Mouse (Mus musculus) midbrain, embryonic 15.5 days (tissue): ENCODE data around the gene Nin. TPM values are rescaled to one million over a fixed set of nuclear protein-coding genes. Genes with fewer than 3 reads are reported as not detected.

Experiments used
- ATAC-seq: fragments of 200-750 bp; cut with Nextera tagmentation; replicated peaks from 2 replicates; pipeline ENCODE4 v1.8.0; 2017; ENCODE audit warnings: moderate TSS enrichment
- H3K27ac ChIP-seq: fragments of 300-500 bp; sonication (generic); 2 replicates; pipeline ENCODE4 v1.5.1; 2015; ENCODE audit warnings: mild to moderate bottlenecking, inconsistent platforms
- H3K27me3 ChIP-seq: fragments of 300-500 bp; sonication (generic); replicated peaks from 2 replicates; pipeline ENCODE4 v1.6.1; 2015; ENCODE audit warnings: inconsistent platforms
- H3K36me3 ChIP-seq: fragments of 300-500 bp; sonication (generic); replicated peaks from 2 replicates; pipeline ENCODE4 v1.6.1; 2015; ENCODE audit warnings: inconsistent platforms
- H3K4me1 ChIP-seq: fragments of 300-500 bp; sonication (generic); 2 replicates; pipeline ENCODE4 v1.6.1; 2015; ENCODE audit warnings: inconsistent platforms
- H3K4me2 ChIP-seq: fragments of 300-500 bp; sonication (generic); 2 replicates; pipeline ENCODE4 v1.6.1; 2015; ENCODE audit warnings: inconsistent platforms, mild to moderate bottlenecking, moderate library complexity
- H3K4me3 ChIP-seq: fragments of 300-500 bp; sonication (generic); 2 replicates; pipeline ENCODE4 v1.5.1; 2015; ENCODE audit warnings: mild to moderate bottlenecking, inconsistent platforms
- H3K9ac ChIP-seq: fragments of 300-500 bp; sonication (generic); 2 replicates; pipeline ENCODE4 v1.6.1; 2015; ENCODE audit warnings: mild to moderate bottlenecking, inconsistent platforms
- H3K9me3 ChIP-seq: fragments of 300-500 bp; sonication (generic); 2 replicates; pipeline ENCODE4 v1.6.1; 2016; ENCODE audit warnings: inconsistent platforms
- WGBS: fragments of 180-500 bp; shearing (Covaris S2); methylation state at CpG from one replicate; pipeline ENCODE4 v1.1.7; 2015; ENCODE audit warnings: mixed read lengths; 5-methylcytosine and 5-hydroxymethylcytosine counted together
- polyA plus RNA-seq: library from polyadenylated mRNA; unstranded; fragments of >200 nt; fragmentation: Nextera tagmentation; extraction: Ambion mirVana; gene quantifications from 2 replicates; pipeline ENCODE4 v1.2.1, GENCODE M21; 2015

Gene Nin
- polyA plus RNA-seq, 1 experiment from 2014 or later, result 15.9 TPM

GRCm38 (mm10) chr12:70036722-70037305 is 76.7 kb downstream of the Nin start:
- Histone ChIP-seq H3K4me2 (no peak overlapping the region), H3K27ac (no peak overlapping the region), H3K36me3 (peaks cover 25% of the 10 kb centered on the region), H3K27me3 (no peaks in the 10 kb centered on the region), H3K4me1 (no peaks in the 10 kb centered on the region), H3K9me3 (no peaks in the 10 kb centered on the region), H3K4me3 (no peak overlapping the region), H3K9ac (no peak overlapping the region)
- ATAC-seq, result no peak
- WGBS, result 91% methylated on average over 19 of the region's 19 CpGs

GRCm38 (mm10) chr12:70026233-70026632 is 87.3 kb downstream of the Nin start:
- Histone ChIP-seq H3K4me3 (no peak overlapping the region), H3K4me2 (no peak overlapping the region), H3K9ac (no peak overlapping the region), H3K36me3 (peaks cover 29% of the 10 kb centered on the region; the same call in 1 of the 2 replicates), H3K27ac (no peak overlapping the region), H3K4me1 (no peaks in the 10 kb centered on the region), H3K27me3 (no peaks in the 10 kb centered on the region), H3K9me3 (no peaks in the 10 kb centered on the region)
- ATAC-seq, result no peak

- ATAC-seq, result no peak
- Histone ChIP-seq H3K27ac (no peak overlapping the region), H3K4me3 (no peak overlapping the region), H3K4me1 (no peaks in the 10 kb centered on the region), H3K36me3 (peaks cover 29% of the 10 kb centered on the region; the same call in 1 of the 2 replicates), H3K9ac (no peak overlapping the region), H3K4me2 (no peak overlapping the region), H3K9me3 (no peaks in the 10 kb centered on the region), H3K27me3 (no peaks in the 10 kb centered on the region)
- WGBS, result 88% methylated on average over 6 of the region's 6 CpGs
Observed at GRCm38 (mm10) chr12:70025431-70025830, 88.1 kb downstream of the Nin start.

- no peak overlapping the region for H3K4me3 ChIP-seq
- WGBS, result 88% methylated on average over 4 of the region's 4 CpGs
- no peak overlapping the region for H3K27ac ChIP-seq
- no peak overlapping the region for H3K4me2 ChIP-seq
- no peaks in the 10 kb centered on the region for H3K27me3 ChIP-seq
- H3K9me3 ChIP-seq, result no peaks in the 10 kb centered on the region
- H3K9ac ChIP-seq, result no peak overlapping the region
- ATAC-seq, result no peak
- H3K36me3 ChIP-seq, result peaks cover 36% of the 10 kb centered on the region; the same call in 1 of the 2 replicates
- H3K4me1 ChIP-seq, result no peaks in the 10 kb centered on the region
Observed at GRCm38 (mm10) chr12:70023580-70023979, 89.9 kb downstream of the Nin start.

- H3K9ac ChIP-seq, result no peak overlapping the region
- H3K9me3 ChIP-seq, result no peaks in the 10 kb centered on the region
- no peak for ATAC-seq
- H3K27me3 ChIP-seq, result no peaks in the 10 kb centered on the region
- H3K27ac ChIP-seq, result no peak overlapping the region
- no peak overlapping the region for H3K4me2 ChIP-seq
- WGBS, result 86% methylated on average over 4 of the region's 4 CpGs
- no peaks in the 10 kb centered on the region for H3K4me1 ChIP-seq
- peaks cover 15% of the 10 kb centered on the region; the same call in 1 of the 2 replicates for H3K36me3 ChIP-seq
- no peak overlapping the region for H3K4me3 ChIP-seq
Observed at GRCm38 (mm10) chr12:70018153-70018552, 95.4 kb downstream of the Nin start.

GRCm38 (mm10) chr12:70015936-70016335 is 97.6 kb downstream of the Nin start:
- Histone ChIP-seq H3K36me3 (peaks cover 11% of the 10 kb centered on the region; the same call in 1 of the 2 replicates), H3K9me3 (no peaks in the 10 kb centered on the region), H3K4me1 (no peaks in the 10 kb centered on the region), H3K4me3 (no peak overlapping the region), H3K27ac (no peak overlapping the region), H3K27me3 (no peaks in the 10 kb centered on the region), H3K4me2 (no peak overlapping the region), H3K9ac (no peak overlapping the region)
- 84% methylated on average over 4 of the region's 4 CpGs for WGBS
- ATAC-seq, result no peak

- Histone ChIP-seq H3K27ac (no peak overlapping the region), H3K36me3 (peaks cover 4% of the 10 kb centered on the region; the same call in 1 of the 2 replicates), H3K9me3 (no peaks in the 10 kb centered on the region), H3K9ac (no peak overlapping the region), H3K4me2 (no peak overlapping the region), H3K4me3 (no peak overlapping the region), H3K27me3 (no peaks in the 10 kb centered on the region), H3K4me1 (no peaks in the 10 kb centered on the region)
- 36% methylated on average over 5 of the region's 5 CpGs for WGBS
- no peak for ATAC-seq
Observed at GRCm38 (mm10) chr12:70011681-70012080, 101.8 kb downstream of the Nin start.

GRCm38 (mm10) chr12:70010356-70010755 is 103.2 kb downstream of the Nin start:
- 88% methylated on average over 4 of the region's 4 CpGs for WGBS
- Histone ChIP-seq H3K27ac (no peak overlapping the region), H3K36me3 (peaks cover 4% of the 10 kb centered on the region; the same call in 1 of the 2 replicates), H3K9ac (no peak overlapping the region), H3K9me3 (no peaks in the 10 kb centered on the region), H3K4me3 (no peak overlapping the region), H3K27me3 (no peaks in the 10 kb centered on the region), H3K4me2 (no peak overlapping the region), H3K4me1 (no peaks in the 10 kb centered on the region)
- no peak for ATAC-seq

GRCm38 (mm10) chr12:70005103-70005502 is 108.4 kb downstream of the Nin start:
- no peaks in the 10 kb centered on the region for H3K27me3 ChIP-seq
- WGBS, result 89% methylated on average over 4 of the region's 4 CpGs
- ATAC-seq, result no peak
- H3K9me3 ChIP-seq, result no peaks in the 10 kb centered on the region
- no peaks in the 10 kb centered on the region for H3K4me1 ChIP-seq
- H3K4me3 ChIP-seq, result no peak overlapping the region
- no peak overlapping the region for H3K27ac ChIP-seq
- H3K36me3 ChIP-seq, result no peaks in the 10 kb centered on the region
- no peak overlapping the region for H3K9ac ChIP-seq
- no peak overlapping the region for H3K4me2 ChIP-seq

GRCm38 (mm10) chr12:69998186-69998983 is 115.1 kb downstream of the Nin start:
- Histone ChIP-seq H3K27ac (no peak overlapping the region), H3K4me3 (no peak overlapping the region), H3K9me3 (no peaks in the 10 kb centered on the region), H3K4me2 (no peak overlapping the region), H3K4me1 (no peaks in the 10 kb centered on the region), H3K9ac (no peak overlapping the region), H3K27me3 (no peaks in the 10 kb centered on the region), H3K36me3 (no peaks in the 10 kb centered on the region)
- no peak for ATAC-seq
- WGBS, result 86% methylated on average over 13 of the region's 13 CpGs

GRCm38 (mm10) chr12:69995382-69995781 is 118.1 kb downstream of the Nin start:
- Histone ChIP-seq H3K27ac (no peak overlapping the region), H3K9ac (no peak overlapping the region), H3K4me1 (no peaks in the 10 kb centered on the region), H3K4me2 (no peak overlapping the region), H3K9me3 (no peaks in the 10 kb centered on the region), H3K27me3 (no peaks in the 10 kb centered on the region), H3K4me3 (no peak overlapping the region), H3K36me3 (no peaks in the 10 kb centered on the region)
- WGBS, result 70% methylated on average over 3 of the region's 3 CpGs
- no peak for ATAC-seq

GRCm38 (mm10) chr12:69986786-69987497 is 126.6 kb downstream of the Nin start, which contains the start of gene Sav1:
Sav1 (minus strand) TSS chr12:69987002.
- H3K9me3 ChIP-seq, result no peaks in the 10 kb centered on the region
- peak within 1 kb of the TSS; percentile 84 for H3K4me3 ChIP-seq
- under 1% methylated on average over 100 of the region's 102 CpGs for WGBS
- H3K27ac ChIP-seq, result peak within 1 kb of the TSS; percentile 84
- H3K4me2 ChIP-seq, result peak within 1 kb of the TSS; percentile 74
- H3K36me3 ChIP-seq, result peaks cover 4% of the 10 kb centered on the region; the same call in 1 of the 2 replicates
- H3K27me3 ChIP-seq, result no peaks in the 10 kb centered on the region
- ATAC-seq, result peak; percentile 94
- H3K9ac ChIP-seq, result peak within 1 kb of the TSS; percentile 81
- H3K4me1 ChIP-seq, result peaks cover 16% of the 10 kb centered on the region
